Mouse (Mus musculus): ENCODE measurements around the gene Zp2. TPM values are rescaled to one million over a fixed set of nuclear protein-coding genes. Genes with fewer than 3 reads are reported as not detected.

The Zp2 gene
- total and polyA plus RNA-seq, 3 experiments = 0.04 TPM; not detected in 2

- no peak overlapping the region for H3K9ac ChIP-seq (ENCODE audit: insufficient read depth, low read depth)
- H3K27me3 ChIP-seq (replicated peaks) = peaks cover 2% of the 10 kb centered on the region
- in situ Hi-C loops (cut with MboI; ENCODE audit: low pct_ligation_motif_present, low pct_unique_long_range_greater_than_20kb, low sequenced_read_pairs) = no loop called here
- dilution Hi-C loops (cut with MboI; ENCODE audit: extremely low pct_ligation_motif_present, extremely low pct_unique_long_range_greater_than_20kb, low sequenced_read_pairs) = no loop called here
- no peak for DNase-seq (ENCODE audit: extremely low read depth)
- TF ChIP-seq SIN3A (IDR thresholded peaks at IDR 0.05; ENCODE audit: low read length) (no peak), ELF1 (IDR thresholded peaks at IDR 0.05; ENCODE audit: low read depth, low read length) (no peak), BHLHE40 (IDR thresholded peaks at IDR 0.05; ENCODE audit: low read depth, low read length) (no peak), CTCF (conservative IDR thresholded peaks at IDR 0.05 in 1 of 2, IDR thresholded peaks at IDR 0.05 in 1 of 2; ENCODE audit: low read depth in 2 of 2, low read length in 2 of 2) (no peak), NRF1 (IDR thresholded peaks at IDR 0.05; ENCODE audit: low read depth, low read length) (no peak), KAT2A (IDR thresholded peaks at IDR 0.05; ENCODE audit: insufficient replicate concordance, low read length) (no peak), RAD21 (IDR thresholded peaks at IDR 0.05; ENCODE audit: low read depth, low read length) (no peak), PAX5 (IDR thresholded peaks at IDR 0.05; ENCODE audit: low read length) (no peak), E2F4 (IDR thresholded peaks at IDR 0.05; ENCODE audit: insufficient replicate concordance, low read depth, low read length) (no peak)
- H3K4me1 ChIP-seq (ENCODE audit: control insufficient read depth in 1 of 2, insufficient read depth in 2 of 2) = no peaks in the 10 kb centered on the region
- H3K27ac ChIP-seq (ENCODE audit: insufficient read depth, low read depth) = no peak overlapping the region
- H3K4me2 ChIP-seq (ENCODE audit: insufficient read depth, low read depth, poor library complexity, severe bottlenecking) = no peak overlapping the region; the same call in 1 of the 2 replicates
- no peak overlapping the region for H3K4me3 ChIP-seq (replicated peaks in 1 of 3; ENCODE audit: low read depth in 2 of 3, low read length in 2 of 3, poor library complexity in 1 of 3)
- no peaks in the 10 kb centered on the region for H3K79me2 ChIP-seq (replicated peaks; ENCODE audit: control insufficient read depth, extremely low read depth, insufficient read depth, poor library complexity, severe bottlenecking)
- no peaks in the 10 kb centered on the region for H3K36me3 ChIP-seq (replicated peaks in 1 of 2; ENCODE audit: control insufficient read depth in 1 of 2, insufficient read depth in 1 of 2, low read length in 1 of 2)
- H3K9me3 ChIP-seq (replicated peaks; ENCODE audit: low read length) = no peaks in the 10 kb centered on the region
These were observed 35.5 kb upstream of the Zp2 start for GRCm38 (mm10) chr7:120180547-120180946.

- in situ Hi-C loops (cut with MboI; ENCODE audit: low pct_ligation_motif_present, low pct_unique_long_range_greater_than_20kb, low sequenced_read_pairs) = no loop called here
- TF ChIP-seq ZMIZ1 (IDR thresholded peaks at IDR 0.05; ENCODE audit: low read depth, low read length) = no peak
- no peak for TF ChIP-seq ZC3H11A (IDR thresholded peaks at IDR 0.05; ENCODE audit: low read depth, low read length)
- TF ChIP-seq MAFK (IDR thresholded peaks at IDR 0.05; ENCODE audit: insufficient replicate concordance, low read length) = no peak
- TF ChIP-seq NRF1 (IDR thresholded peaks at IDR 0.05; ENCODE audit: low read depth, low read length) = no peak
- no peak for TF ChIP-seq RAD21 (IDR thresholded peaks at IDR 0.05; ENCODE audit: low read depth, low read length)
- no peak for TF ChIP-seq ZNF384 (IDR thresholded peaks at IDR 0.05; ENCODE audit: low read depth, low read length)
- TF ChIP-seq TBP (conservative IDR thresholded peaks at IDR 0.05; ENCODE audit: low read depth, low read length) = no peak
- TF ChIP-seq SMC3 (IDR thresholded peaks at IDR 0.05; ENCODE audit: low read depth, low read length) = no peak
- no peak for TF ChIP-seq BHLHE40 (IDR thresholded peaks at IDR 0.05; ENCODE audit: low read depth, low read length)
- TF ChIP-seq POLR2A (IDR thresholded peaks at IDR 0.05; ENCODE audit: low read depth, low read length) = no peak
These were observed 33.8 kb upstream of the Zp2 start for GRCm38 (mm10) chr7:120178935-120179334.

More at GRCm38 (mm10) chr7:120178935-120179334, 33.8 kb upstream of the Zp2 start:
- no peak for DNase-seq (ENCODE audit: extremely low read depth)
- H3K4me1 ChIP-seq (ENCODE audit: control insufficient read depth in 1 of 2, insufficient read depth in 2 of 2) = no peaks in the 10 kb centered on the region
- no peaks in the 10 kb centered on the region for H3K36me3 ChIP-seq (replicated peaks in 1 of 2; ENCODE audit: control insufficient read depth in 1 of 2, insufficient read depth in 1 of 2, low read length in 1 of 2)
- no peak overlapping the region for H3K9ac ChIP-seq (ENCODE audit: insufficient read depth, low read depth)
- no peak overlapping the region for H3K4me3 ChIP-seq (replicated peaks in 1 of 3; ENCODE audit: low read depth in 2 of 3, low read length in 2 of 3, poor library complexity in 1 of 3)
- dilution Hi-C loops (cut with MboI; ENCODE audit: extremely low pct_ligation_motif_present, extremely low pct_unique_long_range_greater_than_20kb, low sequenced_read_pairs) = no loop called here
- no peaks in the 10 kb centered on the region for H3K9me3 ChIP-seq (replicated peaks; ENCODE audit: low read length)
- H3K4me2 ChIP-seq (ENCODE audit: insufficient read depth, low read depth, poor library complexity, severe bottlenecking) = no peak overlapping the region
- peaks cover 2% of the 10 kb centered on the region for H3K27me3 ChIP-seq (replicated peaks)
- no peaks in the 10 kb centered on the region for H3K79me2 ChIP-seq (replicated peaks; ENCODE audit: control insufficient read depth, extremely low read depth, insufficient read depth, poor library complexity, severe bottlenecking)
- no peak overlapping the region for H3K27ac ChIP-seq (ENCODE audit: insufficient read depth, low read depth)

Measured in CH12.LX (cell line).